Mouse (Mus musculus): ENCODE data around the gene Rimbp2.

Rimbp2 gene

DNA sequence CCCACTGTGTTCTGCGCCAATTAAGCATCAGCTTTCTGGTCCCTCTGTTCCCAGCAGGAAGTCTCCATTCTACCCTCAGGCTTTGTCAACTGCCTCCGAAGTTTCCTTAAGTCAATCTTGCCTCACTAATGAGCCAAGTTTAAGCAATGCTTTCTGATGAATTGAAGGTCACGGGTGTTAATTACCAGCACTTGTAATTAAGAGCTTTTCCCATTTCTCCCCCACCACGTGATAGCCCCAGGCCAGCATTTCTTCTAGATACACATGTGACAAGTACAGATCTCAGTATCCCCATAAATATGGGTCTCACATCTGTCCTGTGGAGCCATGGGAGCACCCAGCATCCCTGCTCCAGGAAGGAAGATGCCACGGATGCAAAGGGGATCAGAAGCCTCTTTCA lies 20.5 kb downstream of the Rimbp2 start:
- DNase-seq (ENCODE audit: low read depth, low spot score): no peak

DNA sequence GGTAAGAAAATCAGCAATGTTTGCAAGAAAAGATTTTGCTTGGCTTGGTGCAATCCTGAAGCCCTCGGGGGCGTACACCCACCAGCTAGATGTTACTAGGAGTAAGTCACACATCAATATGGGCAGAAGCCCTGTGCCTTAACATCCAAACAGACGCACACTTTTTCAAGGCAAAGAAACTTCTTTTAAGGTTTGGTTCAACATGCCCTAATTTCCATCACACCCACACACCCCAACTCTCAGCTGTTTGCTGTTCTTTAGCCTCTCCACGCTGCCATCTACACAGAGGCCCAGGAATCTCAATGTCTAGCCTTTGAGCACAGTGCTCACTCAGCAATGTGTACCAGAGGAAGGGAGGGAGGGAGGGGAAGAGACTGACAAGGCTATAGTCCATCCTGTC lies 28.2 kb downstream of the Rimbp2 start:
- DNase-seq (ENCODE audit: low read depth, low spot score): no peak

DNA sequence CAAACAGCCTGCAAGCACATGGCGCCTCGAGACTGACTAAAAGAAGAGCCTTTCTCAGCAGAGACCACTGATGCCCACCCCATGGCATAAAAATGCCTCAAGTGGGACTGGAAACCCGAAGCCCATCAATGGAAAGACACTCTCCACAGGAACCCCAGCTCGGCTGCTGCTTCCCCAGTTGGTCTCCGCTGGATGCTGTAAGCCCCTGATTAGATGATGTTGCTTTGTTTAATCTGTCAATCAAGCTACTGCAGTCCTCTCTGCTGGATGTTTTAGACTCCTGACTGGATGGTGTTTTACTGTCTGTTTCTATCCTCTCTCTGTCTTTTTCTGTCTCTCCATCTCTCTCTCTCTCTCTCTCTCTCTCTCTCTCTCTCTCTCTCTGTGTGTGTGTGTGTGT lies 33.2 kb downstream of the Rimbp2 start:
- no peak for DNase-seq (ENCODE audit: low read depth, low spot score)

DNA sequence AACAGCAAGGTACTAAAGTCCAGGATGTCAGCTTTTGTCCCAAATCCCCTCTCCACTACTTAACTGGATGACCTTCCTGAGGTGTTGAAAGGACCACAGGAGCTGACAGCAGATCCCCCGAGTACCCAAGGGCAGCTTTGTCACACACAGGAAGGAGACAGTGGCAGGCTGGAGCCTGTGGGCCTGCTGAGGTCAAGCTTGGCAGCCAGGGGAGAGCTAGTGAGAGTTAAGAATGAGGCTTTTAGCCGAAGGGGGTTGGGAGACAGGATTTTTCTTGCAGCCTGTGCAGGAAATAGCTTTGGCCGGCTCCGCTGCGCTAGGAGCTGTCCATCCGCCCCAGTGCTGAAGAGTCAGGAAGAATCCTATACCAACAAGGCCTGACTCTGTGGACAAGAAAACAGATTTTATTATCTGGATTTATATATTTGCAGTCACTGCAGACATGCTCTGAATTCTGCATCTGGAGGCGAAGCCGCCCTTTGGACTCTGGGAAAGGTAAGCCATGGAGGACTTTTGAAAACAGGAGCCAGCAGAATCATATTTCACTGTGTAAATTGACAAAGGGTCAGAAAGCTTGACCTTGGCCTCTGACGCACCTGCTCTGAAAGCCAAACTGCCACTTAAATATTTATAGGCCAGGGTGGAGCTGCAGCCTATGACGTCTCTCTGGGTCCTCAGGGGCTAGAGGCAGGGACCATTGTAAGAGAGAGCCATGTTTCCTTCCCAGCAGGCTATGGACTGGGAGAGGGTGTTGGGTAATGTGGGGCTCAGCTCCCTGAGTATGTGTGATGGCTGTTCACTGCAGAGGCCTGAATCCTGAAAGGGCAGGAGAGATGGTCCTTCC lies 35.9 kb downstream of the Rimbp2 start:
- no peak for DNase-seq (ENCODE audit: low read depth, low spot score)

DNA sequence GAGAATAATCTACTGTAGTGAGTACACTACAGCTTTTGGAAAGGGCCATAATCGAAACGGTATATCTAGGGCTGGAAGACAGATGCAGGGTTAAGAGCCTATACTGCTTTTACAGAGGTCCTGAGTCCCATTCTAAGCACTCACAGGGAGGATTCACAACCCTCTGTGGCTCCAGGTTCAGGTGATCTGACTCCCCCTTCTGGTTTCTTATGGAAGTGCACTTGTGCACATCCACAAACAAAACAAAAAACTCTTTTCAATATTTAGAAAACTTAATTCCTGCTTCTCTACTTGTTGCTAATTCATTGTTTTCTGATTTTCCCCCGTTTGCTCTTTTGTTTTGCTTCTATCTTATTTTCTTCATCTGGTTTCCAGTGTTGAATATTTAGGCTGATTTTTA lies 39.5 kb downstream of the Rimbp2 start:
- DNase-seq (ENCODE audit: low read depth, low spot score): no peak

DNA sequence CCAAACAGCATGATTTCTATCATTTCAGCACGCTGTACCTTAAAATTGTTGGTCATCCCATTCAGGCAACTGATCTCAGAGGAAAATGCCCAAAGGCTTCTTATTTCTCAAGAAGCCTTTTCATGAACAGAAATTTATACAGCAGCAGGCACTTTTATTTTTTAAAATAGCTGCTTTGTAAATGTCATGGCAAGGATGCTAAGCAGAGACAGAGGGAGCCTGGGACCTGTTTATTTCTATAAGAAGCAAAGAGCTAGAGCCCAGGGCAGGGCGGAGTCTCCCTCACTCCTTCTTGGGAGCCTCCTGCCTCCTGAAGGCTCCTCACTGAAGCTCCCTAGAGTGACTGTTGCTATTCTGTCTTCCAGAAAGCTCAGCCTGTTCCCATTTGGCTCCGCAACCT lies 40.9 kb downstream of the Rimbp2 start:
- DNase-seq (ENCODE audit: low read depth, low spot score): no peak

DNA sequence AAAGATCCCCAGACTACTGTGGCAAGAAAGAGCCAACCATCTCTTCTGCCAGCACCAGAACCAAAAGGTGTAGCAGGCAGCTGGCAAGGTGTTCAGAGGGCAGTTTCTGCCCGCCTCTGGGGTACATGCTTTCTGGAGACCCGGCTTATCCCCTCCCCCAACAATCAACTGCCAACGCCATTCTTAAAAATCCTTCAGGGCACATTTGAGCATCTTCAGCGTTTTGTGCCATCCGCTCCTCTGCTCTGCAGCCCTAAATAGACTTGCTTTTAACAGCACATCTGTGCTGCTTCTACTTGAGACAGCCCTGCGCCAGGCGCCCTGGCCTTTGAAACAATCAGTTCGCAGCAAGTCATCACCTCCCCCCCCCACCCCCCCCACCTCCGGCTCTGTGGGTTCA lies 41.7 kb downstream of the Rimbp2 start:
- DNase-seq (ENCODE audit: low read depth, low spot score): no peak

DNA sequence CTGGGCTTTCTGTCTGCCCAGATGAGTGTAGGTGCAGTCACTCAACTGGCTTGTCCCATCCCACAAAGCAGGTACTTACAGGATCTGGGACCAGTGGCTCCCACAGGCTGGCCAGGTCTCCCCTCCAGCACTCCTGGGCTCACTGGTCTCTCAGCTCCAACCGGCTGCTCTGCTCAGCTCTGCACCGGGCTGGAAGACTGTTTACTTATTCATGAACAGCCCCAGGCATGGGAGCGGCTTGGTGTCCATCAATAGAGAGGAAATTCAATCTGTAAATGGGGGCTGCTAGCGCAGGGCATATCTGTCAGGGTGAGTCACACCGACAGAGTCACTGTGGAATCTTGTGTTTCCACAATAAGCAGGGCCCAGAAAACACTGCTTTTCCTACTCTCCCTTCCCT lies 49.2 kb downstream of the Rimbp2 start:
- no peak for DNase-seq (ENCODE audit: low read depth, low spot score)

DNA sequence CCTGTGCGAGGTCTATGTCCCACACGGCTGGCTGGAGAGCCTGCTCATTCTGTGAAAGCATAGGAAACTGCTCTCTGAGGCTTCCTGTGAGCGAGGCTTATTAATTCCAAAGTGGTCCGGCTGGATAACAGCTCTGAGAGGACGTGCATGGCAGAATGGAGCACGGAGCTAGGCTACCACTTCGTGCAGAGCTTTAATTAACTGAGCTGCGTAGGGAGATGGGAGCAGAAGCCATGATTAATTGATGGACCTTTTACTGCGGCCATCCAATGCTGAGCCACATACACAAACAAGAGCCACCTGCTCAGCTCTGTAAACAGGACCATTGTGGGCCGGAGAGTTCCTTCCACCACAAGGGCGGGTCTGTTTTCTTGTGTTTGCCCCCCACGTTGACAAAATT lies 50.2 kb downstream of the Rimbp2 start:
- no peak for DNase-seq (ENCODE audit: low read depth, low spot score)

DNA sequence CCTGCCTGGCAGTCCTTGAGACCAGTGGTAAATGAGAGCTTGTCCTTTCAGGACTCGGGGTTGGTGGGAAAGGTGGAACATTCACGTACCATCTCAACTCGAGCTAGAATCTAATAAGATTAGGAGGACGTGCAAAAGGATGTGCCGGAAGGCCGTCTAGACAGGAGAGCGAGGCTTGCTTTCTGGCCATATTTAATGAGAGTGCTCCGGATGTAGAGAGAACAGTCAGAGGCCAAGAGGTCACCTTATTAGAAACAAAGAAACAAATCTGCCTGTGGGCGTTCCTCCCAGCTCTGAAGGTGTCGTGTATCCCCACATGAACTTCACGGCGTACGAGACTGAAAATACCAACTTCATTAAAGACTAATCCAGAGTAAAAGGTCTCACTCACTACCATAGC lies 53.3 kb downstream of the Rimbp2 start:
- no peak for DNase-seq (ENCODE audit: low read depth, low spot score)

DNA sequence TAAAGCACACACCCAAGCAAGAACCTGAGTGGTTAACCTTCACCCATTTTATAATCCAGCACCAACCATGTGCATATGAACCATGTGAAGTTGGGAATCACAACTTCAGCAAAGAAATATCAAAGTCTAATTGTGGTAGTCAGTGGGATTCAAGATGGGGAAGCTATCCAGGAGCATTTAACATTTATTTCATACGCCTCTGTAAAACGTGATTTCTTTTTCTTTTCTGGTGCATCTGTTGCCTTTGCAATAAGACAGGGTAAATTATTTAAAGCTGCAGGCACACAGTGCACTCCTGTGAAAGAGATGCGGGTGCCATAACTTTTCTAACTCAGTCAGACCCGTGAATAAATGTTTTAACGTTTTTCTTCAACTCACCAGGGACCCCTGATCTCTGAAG lies 58.4 kb downstream of the Rimbp2 start:
- no peak for DNase-seq (ENCODE audit: low read depth, low spot score)

DNA sequence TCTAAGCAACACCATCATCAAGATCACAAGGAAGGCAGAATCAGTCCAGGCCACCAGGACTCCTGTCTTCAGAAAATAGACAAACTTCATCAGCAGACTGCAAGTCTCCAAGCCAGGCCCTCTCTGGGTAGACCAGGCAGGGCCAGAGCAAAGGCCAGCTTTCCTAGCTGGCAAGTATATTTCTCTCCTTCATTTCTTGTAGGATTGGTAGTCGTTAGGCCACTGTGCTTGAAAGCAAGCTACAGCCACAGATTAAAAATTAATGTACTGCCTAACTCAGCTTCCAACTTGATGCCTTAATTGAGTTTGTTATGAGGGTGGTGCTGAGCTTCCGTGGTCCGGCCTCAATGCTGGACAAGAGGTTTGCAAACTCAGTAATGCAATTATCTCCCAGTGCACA lies 65.7 kb downstream of the Rimbp2 start:
- no peak for DNase-seq (ENCODE audit: low read depth, low spot score)

DNA sequence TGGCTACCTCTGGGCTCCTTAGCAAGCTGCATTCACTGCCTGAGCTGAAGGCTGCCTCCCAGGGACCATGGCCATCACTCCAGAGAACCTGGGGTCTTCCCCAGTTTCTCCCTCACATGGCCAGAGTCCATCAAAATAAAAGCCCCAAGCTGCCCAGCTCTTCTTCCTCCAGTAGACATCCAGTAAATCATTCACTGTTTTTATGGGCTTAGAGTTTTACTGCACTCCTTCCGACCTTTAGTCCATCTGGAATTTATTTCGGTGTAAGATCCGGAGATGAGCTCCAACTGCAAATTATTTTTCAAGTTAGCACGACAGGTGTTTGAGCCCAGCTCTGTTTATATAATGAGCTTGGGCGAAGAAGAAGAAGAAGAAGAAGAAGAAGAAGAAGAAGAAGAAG lies 69.0 kb downstream of the Rimbp2 start:
- no peak for DNase-seq (ENCODE audit: low read depth, low spot score)

DNA sequence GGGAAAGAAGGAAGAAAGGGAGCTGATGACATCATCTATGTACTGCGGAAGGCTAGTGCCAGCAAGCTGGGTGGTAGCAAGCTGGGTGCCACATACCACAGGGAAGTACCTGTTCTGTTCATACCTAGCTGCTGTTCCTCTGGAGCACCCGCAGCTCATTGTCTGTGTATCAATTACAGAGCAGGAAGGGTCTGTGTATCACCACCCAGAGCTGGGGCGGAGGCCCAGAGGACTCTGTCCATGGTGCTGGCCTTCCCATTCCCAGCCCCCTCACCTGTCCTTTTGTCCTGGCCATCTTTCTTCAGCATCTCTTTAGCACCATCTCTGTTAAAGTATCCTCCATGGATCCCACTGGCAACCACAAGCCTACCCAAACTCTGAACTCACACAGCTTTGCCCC lies 74.2 kb downstream of the Rimbp2 start:
- no peak for DNase-seq (ENCODE audit: low read depth, low spot score)

DNA sequence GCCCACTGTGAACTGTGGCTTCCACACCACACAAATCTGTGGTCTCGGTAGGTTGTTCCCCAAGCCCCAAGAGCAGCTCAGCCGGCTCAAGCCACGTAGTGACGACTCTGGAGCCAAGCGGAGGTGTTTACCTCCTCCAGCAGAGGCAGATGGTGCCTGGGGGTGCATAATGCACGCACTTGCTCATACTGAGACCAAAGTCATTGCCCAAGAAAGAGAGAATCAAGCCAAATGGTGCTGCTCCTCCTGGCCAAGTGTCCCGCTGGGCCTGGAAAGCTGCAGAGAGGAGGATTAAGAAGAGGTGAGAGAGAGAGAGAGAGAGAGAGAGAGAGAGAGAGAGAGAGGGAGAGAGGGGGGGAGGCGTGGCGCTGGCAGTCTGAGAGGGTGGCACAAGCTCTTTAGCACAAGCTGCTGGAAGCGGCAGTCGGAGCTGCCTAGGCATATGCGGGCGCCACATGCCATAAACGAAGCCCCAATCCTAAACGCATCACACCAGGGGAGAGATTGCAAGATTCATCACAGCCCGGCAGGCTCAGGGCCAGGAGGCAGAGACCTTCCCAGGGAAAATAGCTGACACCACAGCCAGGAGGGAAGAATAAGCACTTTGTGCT lies 75.8 kb downstream of the Rimbp2 start:
- no peak for DNase-seq (ENCODE audit: low read depth, low spot score)

DNA sequence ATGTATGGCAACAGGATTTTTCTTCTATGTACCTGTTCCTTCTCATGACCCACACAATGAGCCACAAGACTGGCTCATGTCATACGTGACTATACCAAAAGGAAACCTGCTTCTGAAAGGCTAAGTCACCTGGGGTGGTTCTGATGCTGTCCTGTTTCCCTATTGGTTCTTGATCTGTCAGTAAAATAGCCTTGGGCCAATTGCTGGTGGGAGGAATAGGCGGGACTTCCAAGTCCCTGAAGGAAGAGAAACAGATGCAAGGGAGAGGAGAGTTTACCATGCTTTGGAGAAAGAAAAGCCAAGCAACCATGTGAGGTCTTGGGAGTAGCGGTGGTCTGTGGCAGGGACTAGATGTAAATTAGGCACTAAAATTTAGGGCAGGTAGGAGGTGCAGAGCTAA lies 81.6 kb downstream of the Rimbp2 start:
- DNase-seq (ENCODE audit: low read depth, low spot score): no peak

DNA sequence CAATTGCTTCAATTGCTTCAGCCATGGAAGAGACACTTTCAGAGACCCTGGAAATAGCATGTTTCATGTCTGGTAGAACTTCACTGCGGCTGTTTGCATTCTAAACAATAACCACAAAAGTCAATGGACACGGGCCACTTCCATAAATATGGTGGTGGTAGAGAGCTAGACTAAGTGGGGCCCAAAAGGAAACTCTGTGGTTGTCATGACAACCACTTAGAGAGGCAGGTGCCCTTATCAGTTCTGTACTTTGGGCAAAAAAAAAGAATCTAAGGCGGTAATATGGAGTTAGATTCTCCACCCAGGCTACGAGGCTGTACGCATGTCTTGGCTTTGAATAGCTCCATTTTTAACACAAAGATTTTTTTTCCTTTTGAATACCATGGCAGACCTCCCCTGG lies 86.5 kb downstream of the Rimbp2 start:
- no peak for DNase-seq (ENCODE audit: low read depth, low spot score)

DNA sequence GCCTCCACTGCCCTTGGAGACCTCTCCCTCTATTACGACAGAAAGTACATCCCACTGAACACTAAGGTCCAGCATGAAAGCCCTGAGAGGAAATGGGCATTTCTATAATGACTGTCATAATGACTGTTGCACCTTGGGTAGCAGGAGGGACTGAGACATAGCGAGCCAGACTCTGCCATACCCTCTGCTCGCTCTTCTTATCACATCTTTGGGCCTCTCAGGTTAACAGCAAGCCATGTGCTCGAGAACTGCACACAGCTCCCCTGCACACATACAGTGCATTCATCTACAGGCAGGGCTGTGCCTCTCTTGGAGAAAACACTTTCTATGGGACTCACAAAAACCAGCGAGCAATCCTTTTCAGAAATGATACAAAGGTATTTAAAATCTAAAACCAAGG lies 87.0 kb downstream of the Rimbp2 start:
- no peak for DNase-seq (ENCODE audit: low read depth, low spot score)

DNA sequence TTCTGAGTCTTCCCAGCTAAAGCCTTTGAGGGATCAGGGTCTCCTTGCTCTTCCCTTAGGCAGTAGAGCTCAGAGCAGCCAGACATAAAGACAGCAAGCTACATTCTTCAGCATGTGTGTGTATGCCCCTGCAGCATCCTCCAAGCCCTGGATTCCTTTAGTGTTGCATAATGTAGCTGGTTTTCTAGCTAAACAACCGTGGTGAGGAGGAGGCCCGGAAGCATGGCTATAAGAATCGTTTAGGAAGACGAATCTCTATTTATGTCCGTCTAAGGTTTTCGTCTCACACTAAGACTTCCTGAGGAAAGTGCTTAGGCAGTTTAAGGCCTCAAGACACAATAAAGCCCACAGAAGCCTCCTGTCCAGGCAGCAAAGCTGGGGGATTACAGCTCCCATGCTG lies 89.8 kb downstream of the Rimbp2 start:
- DNase-seq (ENCODE audit: low read depth, low spot score): no peak

DNA sequence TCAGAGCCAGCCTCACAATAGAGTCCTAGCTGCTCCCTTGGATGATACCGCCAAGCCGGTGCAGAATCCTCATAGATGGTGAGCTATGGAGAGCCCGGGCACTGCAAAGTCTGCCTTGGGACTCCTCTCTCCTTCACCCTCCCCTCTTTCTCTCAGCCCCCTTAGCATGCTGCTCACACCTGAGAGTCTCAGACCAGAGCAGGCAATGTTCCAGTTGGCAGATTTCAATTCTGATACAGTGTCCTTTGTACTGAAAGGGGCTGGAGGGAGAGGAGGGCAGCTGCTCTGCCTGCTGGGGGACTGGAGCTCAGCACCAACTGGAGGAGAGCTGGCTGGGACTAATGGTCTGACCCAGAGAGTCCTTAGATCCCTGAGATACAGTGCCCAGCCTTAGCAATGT lies 92.4 kb downstream of the Rimbp2 start:
- DNase-seq (ENCODE audit: low read depth, low spot score): no peak

DNA sequence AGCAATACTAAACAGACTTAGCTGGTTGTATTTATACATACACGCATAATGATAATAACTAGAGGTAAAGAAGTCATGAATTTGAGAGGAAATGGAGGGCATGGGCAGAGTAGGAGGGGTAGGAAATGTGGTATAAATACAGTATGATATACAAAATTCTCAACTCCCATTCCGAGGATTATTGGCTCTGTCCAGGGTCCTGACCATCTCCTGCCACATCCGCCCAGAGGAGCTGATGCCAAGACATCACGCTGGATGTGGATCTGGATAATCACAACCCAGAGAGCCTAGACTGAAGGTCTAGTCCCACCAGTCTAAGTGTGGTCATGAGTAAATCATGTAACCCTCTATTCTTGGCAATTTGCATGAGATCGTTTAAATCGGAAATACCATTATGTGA lies 100.5 kb downstream of the Rimbp2 start:
- DNase-seq (ENCODE audit: low read depth, low spot score): no peak

DNA sequence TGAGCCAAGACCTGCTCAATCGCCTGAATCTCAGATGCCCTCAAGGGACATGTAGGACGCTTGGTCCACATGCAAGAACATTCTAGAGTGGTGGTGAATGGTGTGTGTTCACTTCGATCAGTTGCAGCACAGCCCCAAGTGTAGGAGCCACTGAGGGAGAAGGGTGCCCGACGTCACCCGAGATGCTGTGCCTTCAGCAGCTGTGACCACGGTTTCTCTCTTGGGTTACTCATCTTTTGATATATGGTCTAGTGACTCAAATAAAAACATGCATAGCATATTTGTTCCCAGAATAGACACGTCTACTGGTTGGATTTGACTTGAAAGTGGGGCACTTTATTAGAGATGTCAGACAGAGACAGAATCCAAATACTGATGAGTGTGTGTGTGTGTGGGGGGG lies 105.5 kb downstream of the Rimbp2 start:
- no peak for DNase-seq (ENCODE audit: low read depth, low spot score)

DNA sequence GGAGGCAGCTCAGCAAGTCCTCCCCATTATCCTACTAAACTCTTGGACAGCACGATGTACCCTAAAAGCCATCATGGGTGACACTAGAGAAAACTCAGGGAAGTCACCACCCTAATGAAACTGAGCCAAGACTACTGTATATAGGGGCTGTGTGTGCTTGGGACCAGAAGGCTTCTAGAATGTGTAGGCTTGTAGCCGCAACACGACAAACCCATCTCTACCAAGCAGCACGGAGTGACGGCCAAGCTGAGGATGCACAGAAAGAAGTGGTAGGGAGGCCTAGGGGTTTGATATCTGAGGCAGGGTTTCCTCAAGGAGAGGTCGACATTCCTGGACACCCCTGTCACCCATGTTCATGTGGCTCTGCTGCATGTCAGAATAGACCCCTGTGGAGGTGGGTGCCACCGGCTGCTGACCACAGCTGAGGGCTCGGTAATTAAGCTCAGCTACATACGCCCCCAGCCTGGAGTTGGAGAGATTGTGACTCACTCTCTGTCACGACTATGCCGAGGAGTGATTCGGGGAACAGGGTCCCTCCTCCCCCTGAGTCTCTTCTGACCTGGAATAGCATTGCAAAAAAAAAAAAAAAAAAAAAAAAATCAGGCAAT lies 106.7 kb downstream of the Rimbp2 start:
- DNase-seq (ENCODE audit: low read depth, low spot score): no peak
